Mouse (Mus musculus) urinary bladder, postnatal 25 days (tissue): ENCODE results near the gene Mapk11.

Experiments used
- DNase-seq: peaks from one replicate; pipeline ENCODE4 v3.0.0; 2022; ENCODE audit warnings: low spot score

The Mapk11 gene

GRCm38 (mm10) chr15:89103921-89104320, 45.5 kb downstream of the Mapk11 start:
- no peak for DNase-seq

DNA sequence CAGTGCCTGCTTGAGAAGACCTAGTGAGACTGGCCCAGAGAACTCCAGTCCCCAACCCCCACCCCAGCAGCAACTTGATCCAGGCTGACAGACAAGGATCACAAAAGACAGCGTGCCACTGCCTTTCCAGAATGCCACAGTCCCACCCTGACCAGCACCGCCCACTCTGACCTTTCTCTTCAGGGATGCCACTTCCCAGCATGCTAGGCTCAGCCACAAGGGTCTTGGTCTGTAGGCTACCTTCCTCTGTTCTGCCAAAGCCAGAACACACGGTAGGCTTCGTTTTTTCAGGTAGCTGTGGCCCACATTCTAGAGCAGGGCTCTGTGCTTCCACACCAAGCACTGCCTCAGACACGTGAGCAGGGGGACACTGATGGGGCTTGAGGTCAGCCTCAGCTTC, 46.8 kb downstream of the Mapk11 start:
- no peak for DNase-seq

DNA sequence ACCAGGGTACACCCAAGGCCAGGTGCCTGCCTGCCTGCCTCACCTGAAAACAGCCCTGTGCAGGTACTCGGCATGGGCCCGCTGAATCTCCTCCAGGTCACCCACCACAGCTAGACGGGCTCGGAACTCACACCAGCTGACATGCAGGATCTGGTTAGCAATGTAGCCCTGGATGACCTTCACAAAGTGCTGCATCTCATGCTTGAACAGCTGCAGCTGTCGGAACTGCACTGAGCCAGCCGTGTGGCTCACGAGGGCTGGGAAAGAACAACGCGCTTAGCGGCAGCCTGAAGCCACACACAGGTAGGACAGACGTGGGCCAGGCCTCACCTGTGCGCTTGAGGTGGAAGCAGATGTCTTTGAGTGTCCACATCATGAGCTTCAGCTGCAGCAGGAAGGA, 48.6 kb downstream of the Mapk11 start:
- DNase-seq = no peak

DNA sequence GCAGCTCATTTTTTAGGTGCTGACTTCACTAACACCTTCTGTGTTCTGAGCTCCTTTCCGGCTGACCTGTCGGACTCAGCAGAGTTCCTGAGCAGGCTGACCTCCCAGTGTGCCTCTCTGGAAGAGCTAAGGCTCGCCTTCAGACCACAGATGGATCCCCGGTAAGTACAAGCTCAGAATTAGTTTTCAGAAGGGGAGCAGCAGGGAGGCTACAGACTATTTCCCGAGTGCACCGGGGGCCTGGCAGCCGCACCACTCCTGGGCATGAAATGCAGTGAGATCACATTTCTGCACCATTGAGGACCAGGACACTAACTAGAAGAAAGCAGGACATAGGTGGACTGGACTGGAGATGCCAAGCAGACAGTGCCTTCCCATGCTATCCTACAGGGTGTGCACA, 50.8 kb downstream of the Mapk11 start:
- no peak for DNase-seq

DNA sequence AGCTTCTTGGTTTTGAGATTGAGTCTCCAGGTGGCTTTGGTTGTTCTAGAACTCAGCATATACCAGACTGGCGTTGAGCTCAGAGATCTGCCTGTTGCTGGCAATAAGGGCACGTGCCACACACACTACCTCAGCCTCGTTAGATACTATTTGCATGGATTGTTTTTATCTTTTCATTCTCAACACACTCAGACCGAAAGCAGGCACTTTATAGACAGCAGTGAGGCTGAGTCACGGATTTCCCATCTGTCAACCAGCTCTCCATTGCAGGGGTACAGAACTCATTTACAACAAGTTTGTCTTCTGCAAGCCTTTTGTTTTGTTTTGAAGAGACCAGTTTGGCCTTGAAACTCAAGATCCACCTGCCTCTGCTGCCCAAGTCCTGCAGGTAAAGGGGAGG, 52.0 kb downstream of the Mapk11 start:
- DNase-seq = no peak
